Mouse (Mus musculus) right cerebral cortex, postnatal 14 days (tissue): ENCODE results near the gene Nid1.
"Not testable (repeated sequence)": the region's sequence is repeated elsewhere in the genome, so short reads cannot be mapped to it uniquely, and the experiment has no call there.

Experiments used
- DNase-seq: peaks from one replicate; pipeline ENCODE4 v3.0.0; 2022

Nid1 gene

GRCm38 (mm10) chr13:13493517-13493916 lies 56.2 kb downstream of the Nid1 start:
- DNase-seq, result no peak

DNA sequence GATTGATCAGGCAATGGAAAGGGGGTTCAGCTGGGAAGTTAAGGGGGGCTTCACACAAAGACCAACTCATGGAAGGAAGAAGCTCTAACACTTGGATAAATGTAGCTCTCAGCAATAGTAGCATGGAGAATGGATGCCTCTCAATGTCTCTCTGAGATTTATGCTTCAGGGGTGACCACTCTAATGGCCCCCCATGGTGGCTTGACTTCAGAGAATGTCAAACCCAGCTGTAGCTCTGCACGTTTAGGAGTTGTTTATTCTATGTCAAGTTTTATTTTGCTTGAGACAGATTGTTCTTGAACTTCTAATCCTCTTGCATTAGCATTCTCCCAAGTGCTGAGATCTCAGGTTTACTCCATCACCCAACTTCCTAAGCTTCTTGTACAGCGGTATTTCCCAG lies 60.7 kb downstream of the Nid1 start:
- no peak for DNase-seq

DNA sequence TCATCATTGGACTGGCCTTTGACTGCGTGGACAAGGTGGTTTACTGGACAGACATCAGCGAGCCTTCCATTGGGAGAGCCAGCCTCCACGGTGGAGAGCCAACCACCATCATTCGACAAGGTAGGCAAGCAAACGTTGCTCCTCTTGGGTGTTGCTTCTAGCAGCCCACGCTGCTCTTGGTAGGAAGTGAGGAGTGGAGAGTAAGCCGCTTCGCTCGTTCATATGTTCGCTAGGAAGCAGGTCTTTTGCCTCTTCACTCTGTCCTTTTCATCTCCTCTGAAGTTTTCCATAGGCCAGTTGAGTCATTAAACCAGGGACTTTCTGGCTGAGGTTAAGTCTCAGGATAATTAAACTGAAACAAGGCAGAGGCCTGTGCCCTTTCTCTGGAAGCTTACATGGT lies 65.1 kb downstream of the Nid1 start:
- DNase-seq, result no peak

- no peak for DNase-seq
Measured at GRCm38 (mm10) chr13:13503695-13504386, 66.5 kb downstream of the Nid1 start.

- no peak for DNase-seq
Measured at GRCm38 (mm10) chr13:13505063-13505462, 67.7 kb downstream of the Nid1 start.

- DNase-seq, result no peak
Measured at GRCm38 (mm10) chr13:13506556-13506955, 69.2 kb downstream of the Nid1 start.

- DNase-seq, result no peak
Measured at GRCm38 (mm10) chr13:13514861-13515260, 77.5 kb downstream of the Nid1 start.

DNA sequence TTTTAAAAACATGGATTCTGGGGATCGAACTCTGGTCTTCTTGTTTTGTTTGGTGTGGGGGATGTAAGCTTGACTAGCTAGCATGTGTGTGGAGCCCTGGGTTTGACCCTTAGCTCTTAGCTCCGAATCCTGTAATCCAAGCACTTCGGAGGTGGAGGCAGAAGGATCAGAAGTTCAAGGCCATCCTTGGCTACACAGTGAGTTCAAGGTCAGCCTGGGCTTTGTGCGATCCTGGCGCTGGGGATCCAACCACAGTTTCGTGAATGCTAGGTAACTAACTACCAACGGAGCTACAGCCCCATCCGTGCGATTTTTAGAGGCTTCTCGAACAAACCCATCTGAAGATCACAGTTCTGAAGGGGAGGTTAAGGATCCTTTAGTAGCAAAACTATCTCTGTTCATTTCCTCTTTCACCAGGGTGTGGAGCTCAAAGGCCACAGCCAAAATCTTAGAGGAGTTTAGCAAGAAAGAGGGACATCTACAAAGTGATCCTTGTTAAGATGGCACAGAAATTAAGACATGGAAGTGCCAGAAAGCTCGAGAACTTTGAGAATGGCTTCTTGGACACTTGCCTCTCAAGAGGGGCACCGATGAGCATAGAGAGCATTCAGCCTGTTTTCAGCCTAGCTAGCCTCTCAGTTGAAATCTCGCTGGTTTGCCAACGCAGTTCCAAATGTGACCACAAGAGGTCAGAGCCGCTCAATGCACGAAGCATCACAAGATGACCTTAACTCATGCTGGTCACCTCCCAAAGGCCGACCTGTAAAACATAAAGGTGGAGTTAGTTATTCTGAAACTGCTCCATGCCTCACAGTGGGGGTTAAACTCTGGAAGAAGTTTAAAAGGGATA lies 79.2 kb downstream of the Nid1 start:
- peak; percentile 79 for DNase-seq

DNA sequence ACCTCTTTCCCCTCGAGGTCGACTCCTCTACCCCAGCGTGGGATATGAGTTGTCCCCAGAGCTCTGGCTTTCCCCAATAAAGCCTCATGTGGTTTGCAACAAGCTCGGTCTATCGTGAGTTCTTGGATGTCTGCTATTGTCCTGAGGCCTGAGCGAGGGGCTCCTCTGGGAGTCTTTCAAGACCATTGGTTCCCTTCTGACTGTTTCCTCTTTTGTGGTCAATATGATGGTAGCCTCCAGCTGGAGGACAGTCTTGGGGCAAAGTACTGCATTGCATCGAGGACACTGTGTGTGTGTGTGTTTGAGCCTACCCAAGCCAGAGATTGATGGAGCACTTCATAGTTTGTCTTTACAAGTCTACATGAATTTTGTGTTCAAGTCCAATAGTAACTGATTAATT lies 80.8 kb downstream of the Nid1 start:
- DNase-seq, result no peak

DNA sequence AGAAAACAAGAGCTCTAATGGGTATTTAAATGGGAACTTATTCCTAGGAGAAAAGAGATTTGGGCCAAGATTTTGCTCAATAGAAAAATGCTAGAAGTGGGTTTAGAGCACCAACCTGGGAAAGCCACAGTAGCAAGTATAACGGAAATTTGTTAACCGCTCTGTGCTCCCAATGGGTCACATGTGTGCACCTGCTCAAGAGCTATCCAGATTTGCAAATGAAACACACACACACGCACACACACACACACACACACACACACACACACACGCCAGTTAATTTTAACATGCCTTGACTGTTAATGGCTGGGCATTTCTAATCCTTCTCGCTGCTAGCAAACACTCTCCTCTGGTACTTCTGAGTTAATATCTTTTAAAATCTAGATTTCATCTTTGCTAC lies 83.1 kb downstream of the Nid1 start:
- DNase-seq, result no peak

GRCm38 (mm10) chr13:13523625-13524584 lies 86.6 kb downstream of the Nid1 start:
- no peak for DNase-seq

- DNase-seq, result no peak
Measured at GRCm38 (mm10) chr13:13525205-13525604, 87.9 kb downstream of the Nid1 start.

- no peak for DNase-seq
Measured at GRCm38 (mm10) chr13:13525877-13526276, 88.5 kb downstream of the Nid1 start.

DNA sequence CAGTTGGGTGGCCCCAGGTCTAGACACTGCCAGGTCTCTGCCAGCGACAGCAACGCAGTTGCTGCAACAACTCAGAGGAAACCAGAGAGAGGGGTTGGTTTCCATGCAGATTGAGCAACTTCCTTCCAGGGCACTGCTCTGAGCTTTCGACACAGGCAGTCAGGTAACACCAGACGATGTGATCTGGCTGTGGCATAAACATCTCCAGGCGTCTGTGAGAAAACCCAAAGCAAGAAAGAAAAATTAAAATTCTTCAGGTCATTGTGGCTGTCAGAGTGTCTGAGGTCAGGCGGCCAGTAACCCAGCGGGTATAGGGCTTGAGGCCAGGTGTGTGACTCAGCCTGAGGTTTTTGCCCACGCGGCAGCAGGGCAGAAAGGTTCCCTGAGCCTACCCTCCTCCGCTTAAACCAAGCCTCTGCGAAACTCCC lies 91.8 kb downstream of the Nid1 start:
- DNase-seq, result no peak

DNA sequence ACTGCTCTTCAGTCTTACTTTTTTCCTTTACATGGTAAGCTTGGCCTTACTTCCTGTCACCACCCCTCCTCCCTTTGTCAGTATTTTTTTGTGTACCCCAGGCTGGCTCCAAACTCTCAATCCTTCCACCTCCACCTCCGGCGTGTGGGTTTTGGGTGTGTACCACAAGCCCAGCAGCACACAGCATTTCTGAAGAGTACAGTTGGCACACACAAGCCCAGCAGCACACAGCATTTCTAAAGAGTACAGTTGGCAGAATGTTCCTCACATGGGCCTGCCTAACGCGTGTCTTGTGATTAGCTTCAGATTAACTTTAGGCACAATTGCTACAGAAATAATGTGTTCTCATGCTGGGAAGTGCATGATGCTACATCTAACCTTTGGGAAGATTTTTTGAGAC lies 93.6 kb downstream of the Nid1 start:
- DNase-seq, result no peak

- no peak for DNase-seq
Measured at GRCm38 (mm10) chr13:13531923-13532322, 94.6 kb downstream of the Nid1 start.

- no peak for DNase-seq
Measured at GRCm38 (mm10) chr13:13536555-13536954, 99.2 kb downstream of the Nid1 start.

GRCm38 (mm10) chr13:13537272-13538015 lies 100.1 kb downstream of the Nid1 start:
- no peak for DNase-seq

DNA sequence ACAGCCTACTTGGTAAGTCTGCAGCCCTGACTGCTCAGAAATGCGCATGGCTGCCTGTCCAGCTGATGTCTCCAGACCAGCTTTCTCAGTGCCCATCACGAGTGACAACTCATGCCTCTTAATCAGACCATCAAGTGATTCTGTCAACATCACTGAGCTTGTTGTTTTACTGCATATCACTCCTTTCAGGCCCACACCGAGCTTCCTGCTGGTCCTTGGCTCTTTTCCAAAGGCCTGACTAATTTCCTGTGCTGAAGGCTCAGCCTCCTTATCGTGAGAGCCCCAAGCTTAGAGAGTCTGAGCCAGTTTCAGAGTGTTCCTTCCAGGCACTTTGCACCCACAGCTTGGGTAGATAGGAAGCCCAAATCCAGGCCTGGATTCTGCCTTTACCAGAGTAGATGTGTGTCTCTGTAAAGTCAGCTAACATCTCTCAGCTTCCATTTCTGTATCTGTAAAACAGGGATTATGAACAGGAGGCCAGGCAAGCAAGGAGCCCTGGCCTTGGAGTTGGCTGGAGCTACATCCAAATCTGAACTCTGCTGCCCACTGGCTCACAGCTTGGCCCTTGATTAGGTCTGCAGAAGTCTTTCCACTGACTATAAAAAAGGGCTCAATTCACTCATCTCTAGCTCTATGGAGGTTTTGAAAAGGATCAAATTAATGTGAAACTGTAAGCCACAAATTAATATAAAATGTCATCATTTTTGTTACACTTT lies 101.4 kb downstream of the Nid1 start:
- no peak for DNase-seq

GRCm38 (mm10) chr13:13543073-13543472 lies 105.7 kb downstream of the Nid1 start:
- not testable (repeated sequence) for DNase-seq

DNA sequence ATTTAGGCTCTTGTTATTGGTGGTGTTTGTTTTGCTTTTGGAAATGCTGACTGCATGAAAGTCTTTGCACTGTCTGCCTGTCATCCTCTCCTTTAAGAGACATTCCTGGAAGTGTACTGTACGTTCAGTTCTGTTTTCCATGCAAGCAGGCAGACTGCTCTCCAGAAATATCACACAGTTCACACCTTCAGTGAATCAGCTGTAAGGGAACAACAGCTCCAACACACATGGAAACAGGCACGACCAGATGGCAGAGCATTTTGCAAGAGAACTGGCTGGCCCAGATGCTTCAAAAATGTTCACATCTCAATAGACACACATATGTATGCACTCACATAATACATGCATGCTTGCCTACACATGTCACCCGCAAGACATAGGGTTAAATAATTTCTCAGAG lies 109.4 kb downstream of the Nid1 start:
- peak; percentile 56 for DNase-seq

GRCm38 (mm10) chr13:13547889-13548288 lies 110.5 kb downstream of the Nid1 start:
- no peak for DNase-seq
